Mouse (Mus musculus): ENCODE measurements around the gene Cachd1. TPM values are rescaled to one million over a fixed set of nuclear protein-coding genes. Genes with fewer than 3 reads are reported as not detected.
A peak's percentile ranks its signal among the peaks of the same experiment; 100 is the strongest.

Cachd1 gene
- total and polyA plus RNA-seq, 2 experiments: 0.46 to 1.1 TPM

GRCm38 (mm10) chr4:100768606-100769005 is 7.9 kb upstream of the Cachd1 start:
- no peaks in the 10 kb centered on the region; the same call in 1 of the 2 replicates for H3K4me1 ChIP-seq (ENCODE audit: control insufficient read depth, insufficient read depth, low read length)
- no peak overlapping the region for H3K27ac ChIP-seq (replicated peaks; ENCODE audit: insufficient read depth, low read depth, low read length)
- H3K9ac ChIP-seq (ENCODE audit: low read depth, low read length): no peak overlapping the region
- no peak for TF ChIP-seq POLR2A (IDR thresholded peaks at IDR 0.05; ENCODE audit: extremely low read depth, insufficient read depth, low read length)
- TF ChIP-seq CTCF (IDR thresholded peaks at IDR 0.05; ENCODE audit: low read depth, low read length): no peak
- H3K36me3 ChIP-seq (ENCODE audit: control insufficient read depth, insufficient read depth, low read length): no peaks in the 10 kb centered on the region
- no peaks in the 10 kb centered on the region for H3K27me3 ChIP-seq (ENCODE audit: control insufficient read depth, insufficient read depth, low read length)
- no peak overlapping the region for H3K4me3 ChIP-seq (ENCODE audit: insufficient read depth, low read depth, low read length)
- WGBS: 42% methylated on average over 3 of the region's 3 CpGs
- no peaks in the 10 kb centered on the region for H3K79me2 ChIP-seq (ENCODE audit: control insufficient read depth, insufficient read depth, low read length)
- no peak for DNase-seq (ENCODE audit: extremely low read depth, low read depth, low spot score)

GRCm38 (mm10) chr4:100776871-100777375 is 448 bp downstream of the Cachd1 start:
- H3K27ac ChIP-seq (replicated peaks; ENCODE audit: insufficient read depth, low read depth, low read length): peak overlapping the region; percentile 10; the same call in 1 of the 2 replicates
- H3K79me2 ChIP-seq (ENCODE audit: control insufficient read depth, insufficient read depth, low read length): no peaks in the 10 kb centered on the region
- 3% methylated on average over 68 of the region's 68 CpGs for WGBS
- peaks cover 10% of the 10 kb centered on the region; the same call in 1 of the 2 replicates for H3K27me3 ChIP-seq (ENCODE audit: control insufficient read depth, insufficient read depth, low read length)
- TF ChIP-seq POLR2A (IDR thresholded peaks at IDR 0.05; ENCODE audit: extremely low read depth, insufficient read depth, low read length) (no peak), CTCF (IDR thresholded peaks at IDR 0.05; ENCODE audit: low read depth, low read length) (no peak)
- no peak for DNase-seq (ENCODE audit: extremely low read depth, low read depth, low spot score)
- peak overlapping the region; percentile 68 for H3K9ac ChIP-seq (ENCODE audit: low read depth, low read length)
- H3K36me3 ChIP-seq (ENCODE audit: control insufficient read depth, insufficient read depth, low read length): no peaks in the 10 kb centered on the region
- H3K4me3 ChIP-seq (ENCODE audit: insufficient read depth, low read depth, low read length): peak overlapping the region; percentile 79
- H3K4me1 ChIP-seq (ENCODE audit: control insufficient read depth, insufficient read depth, low read length): no peaks in the 10 kb centered on the region

GRCm38 (mm10) chr4:100777376-100778041 is 1.0 kb downstream of the Cachd1 start:
- no peak for TF ChIP-seq CTCF (IDR thresholded peaks at IDR 0.05; ENCODE audit: low read depth, low read length)
- no peak for TF ChIP-seq POLR2A (IDR thresholded peaks at IDR 0.05; ENCODE audit: extremely low read depth, insufficient read depth, low read length)
- DNase-seq (ENCODE audit: extremely low read depth, low read depth, low spot score): no peak
- Histone ChIP-seq H3K4me1 (ENCODE audit: control insufficient read depth, insufficient read depth, low read length) (no peaks in the 10 kb centered on the region), H3K4me3 (ENCODE audit: insufficient read depth, low read depth, low read length) (peak overlapping the region; percentile 79), H3K36me3 (ENCODE audit: control insufficient read depth, insufficient read depth, low read length) (no peaks in the 10 kb centered on the region), H3K27me3 (ENCODE audit: control insufficient read depth, insufficient read depth, low read length) (peaks cover 10% of the 10 kb centered on the region; the same call in 1 of the 2 replicates), H3K9ac (ENCODE audit: low read depth, low read length) (peak overlapping the region; percentile 68), H3K79me2 (ENCODE audit: control insufficient read depth, insufficient read depth, low read length) (no peaks in the 10 kb centered on the region), H3K27ac (replicated peaks; ENCODE audit: insufficient read depth, low read depth, low read length) (0 out of 2 replicates have a peak overlapping the region, but pooled peaks have one; percentile 10)
- WGBS: 3% methylated on average over 42 of the region's 42 CpGs

GRCm38 (mm10) chr4:100778082-100778481 is 1.6 kb downstream of the Cachd1 start:
- H3K9ac ChIP-seq (ENCODE audit: low read depth, low read length): 0 out of 2 replicates have a peak overlapping the region, but pooled peaks have one; percentile 46
- DNase-seq (ENCODE audit: extremely low read depth, low read depth, low spot score): no peak
- H3K79me2 ChIP-seq (ENCODE audit: control insufficient read depth, insufficient read depth, low read length): no peaks in the 10 kb centered on the region
- H3K27ac ChIP-seq (replicated peaks; ENCODE audit: insufficient read depth, low read depth, low read length): no peak overlapping the region
- no peaks in the 10 kb centered on the region for H3K4me1 ChIP-seq (ENCODE audit: control insufficient read depth, insufficient read depth, low read length)
- TF ChIP-seq POLR2A (IDR thresholded peaks at IDR 0.05; ENCODE audit: extremely low read depth, insufficient read depth, low read length) (no peak), CTCF (IDR thresholded peaks at IDR 0.05; ENCODE audit: low read depth, low read length) (no peak)
- 17% methylated on average over 16 of the region's 16 CpGs for WGBS
- H3K36me3 ChIP-seq (ENCODE audit: control insufficient read depth, insufficient read depth, low read length): no peaks in the 10 kb centered on the region
- H3K27me3 ChIP-seq (ENCODE audit: control insufficient read depth, insufficient read depth, low read length): peaks cover 10% of the 10 kb centered on the region; the same call in 1 of the 2 replicates
- H3K4me3 ChIP-seq (ENCODE audit: insufficient read depth, low read depth, low read length): peak overlapping the region; percentile 11; the same call in 1 of the 2 replicates

- no peaks in the 10 kb centered on the region for H3K36me3 ChIP-seq (ENCODE audit: control insufficient read depth, insufficient read depth, low read length)
- H3K9ac ChIP-seq (ENCODE audit: low read depth, low read length): no peak overlapping the region
- DNase-seq (ENCODE audit: extremely low read depth, low read depth, low spot score): no peak
- H3K27me3 ChIP-seq (ENCODE audit: control insufficient read depth, insufficient read depth, low read length): peaks cover 10% of the 10 kb centered on the region; the same call in 1 of the 2 replicates
- 26% methylated on average over 4 of the region's 4 CpGs for WGBS
- no peak overlapping the region for H3K27ac ChIP-seq (replicated peaks; ENCODE audit: insufficient read depth, low read depth, low read length)
- no peaks in the 10 kb centered on the region for H3K79me2 ChIP-seq (ENCODE audit: control insufficient read depth, insufficient read depth, low read length)
- no peak for TF ChIP-seq CTCF (IDR thresholded peaks at IDR 0.05; ENCODE audit: low read depth, low read length)
- no peak for TF ChIP-seq POLR2A (IDR thresholded peaks at IDR 0.05; ENCODE audit: extremely low read depth, insufficient read depth, low read length)
- no peak overlapping the region for H3K4me3 ChIP-seq (ENCODE audit: insufficient read depth, low read depth, low read length)
- H3K4me1 ChIP-seq (ENCODE audit: control insufficient read depth, insufficient read depth, low read length): no peaks in the 10 kb centered on the region
Measured at GRCm38 (mm10) chr4:100779023-100779422, 2.5 kb downstream of the Cachd1 start.

GRCm38 (mm10) chr4:100779695-100780094 is 3.2 kb downstream of the Cachd1 start:
- TF ChIP-seq POLR2A (IDR thresholded peaks at IDR 0.05; ENCODE audit: extremely low read depth, insufficient read depth, low read length): no peak
- WGBS: 56% methylated on average over 5 of the region's 5 CpGs
- peaks cover 10% of the 10 kb centered on the region; the same call in 1 of the 2 replicates for H3K27me3 ChIP-seq (ENCODE audit: control insufficient read depth, insufficient read depth, low read length)

More at GRCm38 (mm10) chr4:100779695-100780094, 3.2 kb downstream of the Cachd1 start:
- H3K4me3 ChIP-seq (ENCODE audit: insufficient read depth, low read depth, low read length): no peak overlapping the region
- H3K79me2 ChIP-seq (ENCODE audit: control insufficient read depth, insufficient read depth, low read length): no peaks in the 10 kb centered on the region
- no peak overlapping the region for H3K9ac ChIP-seq (ENCODE audit: low read depth, low read length)
- H3K36me3 ChIP-seq (ENCODE audit: control insufficient read depth, insufficient read depth, low read length): no peaks in the 10 kb centered on the region
- DNase-seq (ENCODE audit: extremely low read depth, low read depth, low spot score): no peak
- H3K27ac ChIP-seq (replicated peaks; ENCODE audit: insufficient read depth, low read depth, low read length): no peak overlapping the region
- H3K4me1 ChIP-seq (ENCODE audit: control insufficient read depth, insufficient read depth, low read length): no peaks in the 10 kb centered on the region
